Mouse (Mus musculus) brain, embryonic 14.5 days (tissue): ENCODE results near the gene Rreb1.

ENCODE experiments used
- CTCF ChIP-seq: fragments of 200-500 bp; IDR thresholded peaks from 2 replicates; pipeline ENCODE4 v1.5.1; 2012; ENCODE audit warnings: inconsistent platforms, mild to moderate bottlenecking, moderate library complexity, borderline replicate concordance; ENCODE audit not compliant: insufficient read depth, insufficient read length; ENCODE audit errors: extremely low read depth
- POLR2A ChIP-seq: fragments of 200-500 bp; IDR thresholded peaks from 2 replicates; pipeline ENCODE4 v1.6.1; 2012; ENCODE audit warnings: mild to moderate bottlenecking, inconsistent platforms, borderline replicate concordance; ENCODE audit not compliant: poor library complexity, insufficient read depth, insufficient read length, severe bottlenecking; ENCODE audit errors: extremely low read depth

DNA sequence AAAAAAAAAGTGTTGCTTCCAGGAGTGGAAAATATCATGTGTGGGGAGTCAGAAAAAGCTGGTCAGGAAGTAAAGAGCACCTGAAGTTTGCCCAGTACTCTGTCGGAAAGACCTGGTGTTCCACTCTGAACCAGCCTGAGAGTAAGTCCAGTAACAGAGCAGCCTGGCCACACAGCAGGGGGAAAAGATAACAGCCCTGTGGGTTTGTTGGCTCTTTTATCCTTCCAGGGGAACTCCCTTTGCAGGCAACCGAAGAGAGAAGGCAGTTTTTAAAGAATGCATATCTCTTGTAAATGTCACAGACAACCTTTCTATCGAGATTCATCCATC, 18.2 kb upstream of the Rreb1 start:
- TF ChIP-seq POLR2A: no peak
- no peak for TF ChIP-seq CTCF
